Mouse (Mus musculus): Measurements from ENCODE around the gene 3110082I17Rik.

The 3110082I17Rik gene

DNA sequence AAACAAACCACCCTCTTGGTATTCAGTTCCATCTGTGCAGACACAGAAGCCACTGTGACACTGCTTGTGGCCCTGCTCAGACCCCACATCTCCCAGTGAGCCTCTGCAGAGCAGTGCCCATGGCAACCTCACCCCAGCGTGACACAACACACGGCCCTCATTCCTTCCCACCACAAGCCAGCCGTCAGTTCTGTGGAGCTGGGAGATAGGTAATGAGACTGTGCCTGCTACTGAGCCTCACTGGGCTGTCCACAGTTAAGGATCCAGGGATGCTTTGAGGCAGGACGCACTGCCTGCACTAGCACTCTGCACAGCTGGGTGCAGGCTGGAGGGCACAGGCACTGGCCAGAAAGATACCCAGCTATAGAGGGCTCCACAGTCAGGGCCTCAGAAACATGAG lies 10.4 kb downstream of the 3110082I17Rik start:
- no peak for DNase-seq

DNA sequence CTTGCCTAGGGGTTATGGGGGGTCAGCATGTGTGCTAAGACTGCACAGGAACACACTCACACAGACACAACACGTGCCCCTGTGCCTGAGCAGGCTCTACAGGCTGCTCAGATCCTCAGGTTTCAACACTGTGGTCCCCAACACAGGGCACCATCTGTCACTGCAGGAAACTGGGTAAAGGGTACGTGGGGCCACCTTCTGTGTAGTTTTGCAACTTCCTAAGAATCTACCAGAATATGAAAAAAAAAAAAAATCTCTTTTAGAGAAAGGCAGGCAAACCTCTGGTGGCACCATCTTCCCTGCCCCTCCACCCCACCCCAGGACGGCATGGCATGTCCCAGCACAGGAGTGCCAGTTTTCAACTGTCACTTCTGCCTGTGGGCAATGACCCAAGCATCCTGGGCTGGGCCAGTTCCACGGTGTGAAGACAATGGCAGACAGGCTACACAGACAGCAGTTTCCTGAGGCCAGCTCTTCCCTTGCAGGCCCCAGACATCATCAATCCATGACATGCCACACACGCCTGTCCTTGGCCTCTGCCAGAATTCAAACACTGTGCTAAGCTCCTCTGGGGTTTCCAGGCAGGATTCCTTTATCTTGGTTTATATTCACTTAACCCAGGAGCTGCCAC lies 11.1 kb downstream of the 3110082I17Rik start:
- DNase-seq: peak in 1 of 2 experiments; percentile 52

DNA sequence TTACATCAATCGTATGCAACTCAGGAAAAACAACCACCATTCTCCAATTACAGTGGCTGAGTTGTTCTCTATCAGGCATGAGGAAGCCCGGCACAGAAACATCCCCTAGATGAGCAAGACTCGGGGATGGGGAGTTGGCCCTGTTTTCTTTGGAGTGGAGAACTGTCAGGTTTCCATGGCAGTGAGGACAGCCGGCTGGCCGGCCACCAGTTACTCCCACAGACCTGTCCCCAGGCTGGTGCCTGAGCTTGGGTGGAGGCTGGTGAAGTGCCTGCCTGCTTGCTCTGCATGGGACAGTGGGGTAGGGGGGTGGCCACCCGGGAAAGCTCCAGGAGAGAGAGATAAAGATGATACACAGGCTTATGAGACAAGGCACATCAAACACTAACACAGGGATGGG lies 12.3 kb downstream of the 3110082I17Rik start:
- peak in 1 of 2 experiments; percentile 42 for DNase-seq

DNA sequence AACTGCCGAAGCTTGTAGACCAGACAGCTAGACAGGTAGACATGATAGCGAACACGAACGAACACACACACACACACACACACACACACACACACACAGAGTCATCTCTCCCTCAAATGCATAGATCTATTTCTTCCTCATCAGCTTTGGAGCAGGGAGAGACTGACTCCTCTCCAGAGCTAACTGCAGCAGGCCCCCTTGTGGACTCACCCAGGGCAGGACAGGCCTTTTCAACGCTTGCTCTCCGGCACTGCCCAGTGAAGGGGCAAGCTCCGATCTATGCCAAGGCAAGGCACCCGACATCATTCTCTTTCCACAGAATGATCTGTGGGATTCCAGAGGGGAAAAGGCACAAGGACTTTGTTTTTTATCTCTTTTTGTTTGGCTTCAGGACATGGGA lies 15.1 kb downstream of the 3110082I17Rik start:
- DNase-seq: peak; percentile 55 to 59

DNA sequence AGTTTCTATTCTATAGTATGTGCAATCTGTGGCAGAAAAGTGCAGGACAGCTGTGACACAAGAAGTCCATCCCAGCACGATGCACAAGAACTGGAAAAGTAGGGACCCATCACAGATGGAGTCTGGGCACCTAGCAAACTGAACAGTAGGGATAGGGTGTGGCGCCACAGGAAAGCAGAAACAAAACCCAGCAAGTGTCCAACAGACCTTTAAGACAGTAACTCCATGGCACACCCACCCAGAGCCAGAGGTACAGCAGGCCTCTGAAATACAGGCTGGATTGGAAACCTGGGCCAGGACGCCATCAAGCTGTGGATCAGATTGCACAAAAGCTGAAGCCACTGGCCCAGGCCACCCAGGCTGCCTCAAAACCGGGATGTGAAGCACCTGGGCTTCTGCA lies 17.4 kb downstream of the 3110082I17Rik start:
- no peak for DNase-seq

DNA sequence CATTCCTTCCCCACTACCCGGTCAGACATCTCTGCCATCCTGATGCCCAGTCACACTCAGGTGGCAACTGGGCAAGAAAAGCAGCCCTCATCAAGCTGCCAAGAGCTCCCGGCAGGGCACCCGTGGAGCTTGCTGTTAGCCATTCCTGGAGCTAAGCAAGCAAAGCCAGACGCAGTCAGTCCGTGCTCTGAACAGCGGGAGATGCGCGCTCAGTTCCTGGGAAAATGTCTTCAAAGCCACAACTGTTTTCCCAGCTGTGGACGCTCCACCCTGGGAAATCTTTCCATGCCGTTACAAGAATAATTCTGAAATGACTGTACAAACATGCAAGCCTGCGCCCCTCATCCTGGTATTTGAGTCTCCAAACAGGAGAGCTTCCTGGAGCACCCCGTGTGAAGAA lies 17.9 kb downstream of the 3110082I17Rik start:
- DNase-seq: no peak

DNA sequence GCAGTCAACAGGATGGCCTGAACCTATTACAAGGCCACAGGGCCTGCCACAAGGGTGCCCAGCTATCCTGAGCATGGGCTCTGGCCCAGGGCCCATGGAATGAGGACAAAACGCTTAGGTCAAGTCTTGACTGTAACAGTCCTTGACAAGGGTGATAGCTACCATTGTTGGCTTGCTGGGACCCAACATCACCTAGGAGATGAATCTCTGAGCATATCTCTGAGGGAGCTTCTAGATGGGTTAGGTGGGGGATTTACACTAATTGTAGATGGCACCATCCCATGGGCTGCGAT lies 18.7 kb downstream of the 3110082I17Rik start:
- no peak for DNase-seq

DNA sequence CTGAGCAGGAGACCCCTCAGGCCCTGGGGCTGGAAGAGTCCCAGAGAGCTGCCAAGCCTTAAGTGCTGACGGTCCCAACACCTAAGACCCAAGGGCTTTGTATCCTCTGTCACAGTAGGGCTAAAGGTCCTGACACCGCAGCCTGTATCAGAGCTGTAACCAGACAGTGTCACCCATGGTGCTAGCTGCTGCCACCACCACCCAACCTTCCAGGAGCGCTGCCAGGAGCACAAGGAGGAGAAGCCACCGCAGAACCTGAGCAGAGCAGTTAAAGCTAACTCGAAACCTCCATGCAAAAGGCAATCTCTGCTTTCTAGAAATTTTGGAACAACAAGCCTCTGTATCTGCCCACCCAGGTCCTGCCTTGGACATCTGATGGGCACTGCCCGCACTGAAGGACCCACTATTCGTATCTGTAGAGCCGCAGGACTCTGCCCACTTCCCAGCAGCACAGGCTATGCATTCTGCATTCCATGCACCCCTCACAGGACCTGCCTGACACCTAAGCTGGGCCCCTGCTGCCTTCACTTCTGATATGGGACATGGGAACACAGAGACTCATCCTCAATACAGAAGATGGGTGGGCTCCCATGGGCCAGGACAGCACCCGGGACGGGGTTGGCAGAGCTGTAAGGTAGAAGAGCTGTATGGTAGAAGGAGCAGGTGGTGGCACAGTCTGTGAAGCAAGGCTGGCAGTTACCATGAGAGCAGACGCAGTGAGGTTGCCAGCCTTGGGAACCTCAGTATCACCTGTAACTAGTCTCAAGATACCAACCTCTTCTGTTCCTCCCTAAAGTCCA lies 19.2 kb downstream of the 3110082I17Rik start:
- DNase-seq: no peak

DNA sequence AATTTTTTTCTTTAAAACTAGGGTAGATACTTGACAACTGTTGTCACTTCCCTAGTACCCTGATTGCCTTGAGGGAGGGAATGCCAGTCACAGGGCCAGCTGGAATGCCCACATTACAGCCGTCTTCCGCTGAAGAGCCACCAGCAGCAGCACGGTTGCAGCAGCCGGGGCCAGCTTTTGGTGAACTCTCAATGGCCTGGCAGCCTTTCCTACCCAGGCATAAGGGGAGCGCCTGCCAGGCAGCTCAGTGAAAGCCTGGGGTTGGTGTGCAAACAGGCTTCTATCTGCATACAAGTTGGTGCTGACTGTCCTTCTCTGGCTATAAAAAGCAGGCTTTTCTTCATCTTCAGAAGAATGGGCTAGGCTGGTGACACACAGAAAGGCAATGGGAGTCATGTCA lies 19.9 kb downstream of the 3110082I17Rik start:
- no peak for DNase-seq

DNA sequence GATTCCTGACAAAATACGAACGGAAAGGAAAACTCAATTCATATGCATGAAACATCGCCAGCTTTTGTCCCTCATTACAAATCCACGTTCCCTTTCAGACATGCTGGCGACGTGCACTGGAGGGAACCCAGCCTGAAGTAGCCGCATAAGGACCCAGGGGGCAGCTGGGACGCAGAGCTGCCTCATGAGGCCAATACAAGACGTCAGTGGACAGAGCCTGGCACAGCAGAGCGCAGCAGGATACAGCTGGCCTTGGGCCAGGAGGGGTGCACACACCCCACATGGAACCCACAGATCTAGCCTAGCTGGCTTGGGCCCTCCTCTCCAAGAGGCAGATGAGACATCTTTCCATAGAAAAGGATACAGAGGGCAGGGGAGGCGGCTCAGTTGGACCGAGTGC lies 21.9 kb downstream of the 3110082I17Rik start:
- no peak for DNase-seq

DNA sequence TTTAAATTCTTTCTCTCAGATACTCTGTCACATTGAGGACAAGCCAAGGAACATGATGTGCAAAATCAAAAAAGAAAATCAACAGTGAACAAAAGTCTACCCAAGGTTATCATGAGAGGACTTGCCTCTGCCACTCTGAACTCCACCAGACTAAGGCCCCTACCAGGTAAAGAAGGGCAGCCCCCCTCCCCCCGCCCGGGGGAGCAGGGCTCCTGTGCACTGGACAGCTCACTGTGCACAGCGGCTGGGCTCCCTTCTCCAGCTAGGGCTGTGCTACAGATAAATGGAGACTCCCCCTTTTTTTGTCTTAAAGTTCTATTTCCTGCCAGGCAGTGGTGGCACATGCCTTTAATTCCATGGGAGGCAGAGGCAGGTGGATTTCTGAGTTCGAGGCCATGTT lies 22.6 kb downstream of the 3110082I17Rik start:
- DNase-seq: no peak

DNA sequence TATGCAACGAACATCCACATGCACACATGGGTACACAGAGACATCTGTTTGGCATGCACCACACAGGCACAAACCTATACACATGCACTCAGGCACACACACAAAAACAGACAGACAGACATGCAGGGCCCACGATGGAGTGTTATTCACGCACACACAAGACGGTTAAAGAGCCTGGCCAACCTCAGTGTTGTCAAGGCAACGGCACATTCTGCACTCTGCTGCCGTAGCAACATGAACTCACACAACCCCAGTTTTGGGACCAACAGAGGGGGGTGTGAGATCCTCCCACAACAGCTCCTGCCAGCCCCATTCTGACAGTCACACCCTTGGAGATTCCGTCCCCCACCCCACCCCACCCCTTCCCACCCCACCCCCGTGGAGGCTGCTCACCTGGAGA lies 25.4 kb downstream of the 3110082I17Rik start:
- DNase-seq: no peak

DNA sequence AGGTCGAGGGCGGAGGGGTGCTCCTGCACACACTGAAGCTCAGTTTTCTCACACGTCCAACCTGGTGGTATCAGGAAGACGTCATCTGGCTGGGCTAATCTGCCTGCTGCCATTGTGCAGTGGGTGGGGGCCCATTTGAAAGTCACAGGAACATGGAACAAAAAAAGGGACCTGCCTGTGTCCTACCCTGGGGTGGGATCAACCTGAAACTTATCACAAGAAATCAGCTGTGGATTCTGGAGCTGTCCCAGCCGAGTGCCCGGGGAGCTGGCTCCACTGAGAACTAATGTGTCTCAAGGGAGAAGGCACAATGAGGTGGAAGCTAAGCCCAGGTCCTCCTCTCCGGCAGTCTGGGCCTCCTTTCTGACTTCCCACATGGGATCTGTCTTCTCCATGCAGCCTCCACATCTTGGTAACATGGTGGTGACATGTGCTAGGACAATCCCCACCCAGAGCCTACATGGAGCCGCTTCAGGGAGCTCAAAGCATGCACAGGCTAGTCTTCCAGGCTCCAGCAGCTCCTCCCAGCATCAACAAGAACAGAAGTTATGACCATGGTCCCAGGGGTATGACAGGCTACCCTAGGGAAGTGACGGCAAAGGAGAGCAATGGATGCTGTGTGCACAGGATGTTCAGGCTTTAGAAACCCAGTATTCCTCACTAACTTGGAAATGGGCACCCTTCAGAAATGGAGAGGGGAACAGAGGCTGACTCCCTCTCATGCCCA lies 26.3 kb downstream of the 3110082I17Rik start:
- no peak for DNase-seq

DNA sequence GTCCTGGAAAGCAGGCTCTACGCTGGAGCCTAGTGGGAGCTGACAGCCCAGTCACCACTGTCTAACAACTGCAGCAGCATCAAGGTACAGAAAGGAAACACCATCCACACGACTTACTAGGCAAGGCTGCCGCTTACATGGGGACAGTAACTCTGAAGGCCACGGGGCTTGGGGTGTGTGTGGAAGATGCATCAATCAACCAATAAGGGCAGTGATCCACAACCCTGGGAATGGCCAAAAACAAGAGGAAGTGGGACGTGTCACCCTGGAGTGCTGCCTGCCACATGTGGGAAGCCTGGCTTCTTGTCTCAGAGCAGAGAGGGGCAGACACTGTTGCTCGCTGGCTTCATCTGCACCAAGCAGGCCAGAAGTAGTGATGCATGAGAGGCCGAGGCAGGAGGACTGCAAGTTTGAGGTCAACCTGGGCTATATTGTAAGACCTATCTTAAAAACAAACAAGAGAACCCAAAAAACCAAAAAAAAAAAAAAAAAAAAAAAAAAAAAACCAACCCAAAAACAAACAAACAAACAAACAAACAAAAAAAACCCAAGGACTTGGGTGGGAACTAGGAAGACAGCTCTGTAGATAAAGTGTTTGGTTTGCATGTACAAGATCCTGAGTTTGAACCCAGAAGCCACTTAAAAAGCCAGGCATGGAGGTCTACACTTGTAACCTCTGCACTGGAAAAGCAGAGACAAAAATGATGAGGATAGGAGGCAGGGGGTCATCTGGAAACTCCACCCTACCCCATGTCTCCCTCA lies 27.4 kb downstream of the 3110082I17Rik start:
- no peak for DNase-seq

DNA sequence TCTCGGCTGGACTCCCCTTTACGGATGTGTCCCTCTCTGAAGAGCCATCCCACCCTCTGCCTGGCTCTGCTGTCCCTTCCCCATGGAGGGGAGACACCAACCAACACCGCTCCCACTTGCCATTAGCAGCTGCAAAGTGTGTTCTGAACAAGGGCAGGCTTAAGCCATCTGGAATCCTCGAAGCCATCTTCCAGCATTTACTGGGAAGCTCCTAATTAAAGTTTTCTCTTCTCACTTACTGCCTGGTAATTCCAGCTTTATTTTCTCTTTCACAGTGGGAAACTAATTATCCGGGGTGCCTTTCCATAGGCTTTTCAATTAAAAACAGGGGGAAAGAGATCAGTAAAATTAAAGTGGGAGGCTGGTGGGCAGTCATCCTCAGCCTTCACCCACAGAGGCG lies 28.0 kb downstream of the 3110082I17Rik start:
- DNase-seq: no peak

DNA sequence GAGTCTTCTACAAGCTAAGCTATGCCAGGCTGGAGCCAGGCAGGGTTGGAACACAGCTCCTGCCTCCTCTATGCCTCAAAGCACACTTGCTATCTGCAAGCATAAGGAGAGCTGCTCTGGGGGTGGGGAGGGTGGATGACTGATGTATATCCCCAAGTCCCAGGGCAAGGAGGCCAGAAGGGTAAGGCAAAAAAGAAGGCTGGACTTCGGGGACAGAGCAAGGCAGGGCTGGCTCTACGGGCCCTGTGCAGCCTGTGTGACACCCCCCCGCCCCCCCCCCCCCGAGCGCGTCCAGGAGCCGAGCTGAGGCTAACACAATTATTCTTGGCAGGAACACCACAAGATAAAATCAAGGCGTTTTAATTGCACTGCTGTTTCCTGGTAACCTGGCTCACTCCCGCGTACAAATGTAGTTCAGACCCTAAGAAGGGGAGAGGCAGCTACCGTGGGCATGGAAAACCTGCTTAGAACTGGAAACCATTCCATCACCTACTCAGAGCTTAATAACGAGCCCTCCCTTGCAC lies 30.4 kb downstream of the 3110082I17Rik start:
- no peak for DNase-seq

DNA sequence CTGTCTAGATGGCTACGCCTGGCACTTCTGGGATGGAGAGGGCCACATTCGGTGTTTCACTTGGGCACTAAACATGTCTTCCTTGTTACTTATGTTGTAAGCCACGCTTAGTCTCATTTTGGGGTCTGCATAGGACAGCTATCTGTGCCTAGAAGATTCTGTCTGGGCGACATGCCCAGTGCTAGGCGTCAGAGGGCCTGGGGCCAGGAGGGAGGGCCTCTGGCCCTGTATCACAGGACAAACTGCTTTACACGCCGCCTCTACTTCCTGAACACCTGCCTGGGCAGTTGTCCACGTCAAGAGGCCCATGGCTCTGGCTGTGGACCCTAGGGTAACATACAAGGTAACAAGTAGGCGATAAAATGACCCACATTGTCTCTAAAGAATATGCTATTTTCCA lies 32.3 kb downstream of the 3110082I17Rik start:
- DNase-seq: no peak

DNA sequence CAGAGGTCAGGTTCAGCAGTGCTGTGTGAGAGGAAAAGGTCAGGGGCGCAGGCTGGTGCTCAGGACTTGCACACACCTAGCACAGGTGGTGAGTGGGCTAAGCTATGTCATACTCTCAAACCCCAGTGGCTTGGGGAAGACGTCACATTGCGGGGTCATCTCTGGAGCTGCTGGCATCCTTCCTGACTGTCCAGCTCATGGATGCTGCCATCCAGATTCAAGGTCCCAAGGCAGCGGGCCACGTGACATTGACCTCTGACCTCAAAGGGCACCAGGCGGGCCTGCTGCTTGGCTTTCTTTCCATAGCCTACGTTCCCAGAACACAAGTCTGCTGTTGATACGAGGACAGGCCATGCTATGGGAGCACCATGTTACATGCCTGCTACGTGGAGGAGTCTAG lies 33.3 kb downstream of the 3110082I17Rik start:
- no peak for DNase-seq

DNA sequence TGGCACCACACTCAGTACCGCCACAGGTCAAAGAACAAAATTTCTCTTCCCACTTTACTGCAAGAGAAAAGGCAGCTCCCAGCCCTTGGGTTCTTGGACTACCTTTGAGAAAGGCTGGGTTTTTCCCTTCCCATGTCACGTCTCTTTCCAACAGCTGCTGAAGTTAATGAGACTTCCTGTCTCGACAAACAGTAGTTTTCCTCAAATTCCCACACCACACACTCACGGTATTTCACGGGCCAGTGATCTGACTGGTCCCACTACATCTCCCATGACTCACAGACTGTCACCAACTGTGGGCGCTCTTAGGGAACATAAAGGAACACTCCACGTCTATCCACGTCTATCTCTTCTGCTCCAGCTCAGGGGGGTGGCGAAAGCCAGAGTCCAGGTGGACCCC lies 35.1 kb downstream of the 3110082I17Rik start:
- no peak for DNase-seq

DNA sequence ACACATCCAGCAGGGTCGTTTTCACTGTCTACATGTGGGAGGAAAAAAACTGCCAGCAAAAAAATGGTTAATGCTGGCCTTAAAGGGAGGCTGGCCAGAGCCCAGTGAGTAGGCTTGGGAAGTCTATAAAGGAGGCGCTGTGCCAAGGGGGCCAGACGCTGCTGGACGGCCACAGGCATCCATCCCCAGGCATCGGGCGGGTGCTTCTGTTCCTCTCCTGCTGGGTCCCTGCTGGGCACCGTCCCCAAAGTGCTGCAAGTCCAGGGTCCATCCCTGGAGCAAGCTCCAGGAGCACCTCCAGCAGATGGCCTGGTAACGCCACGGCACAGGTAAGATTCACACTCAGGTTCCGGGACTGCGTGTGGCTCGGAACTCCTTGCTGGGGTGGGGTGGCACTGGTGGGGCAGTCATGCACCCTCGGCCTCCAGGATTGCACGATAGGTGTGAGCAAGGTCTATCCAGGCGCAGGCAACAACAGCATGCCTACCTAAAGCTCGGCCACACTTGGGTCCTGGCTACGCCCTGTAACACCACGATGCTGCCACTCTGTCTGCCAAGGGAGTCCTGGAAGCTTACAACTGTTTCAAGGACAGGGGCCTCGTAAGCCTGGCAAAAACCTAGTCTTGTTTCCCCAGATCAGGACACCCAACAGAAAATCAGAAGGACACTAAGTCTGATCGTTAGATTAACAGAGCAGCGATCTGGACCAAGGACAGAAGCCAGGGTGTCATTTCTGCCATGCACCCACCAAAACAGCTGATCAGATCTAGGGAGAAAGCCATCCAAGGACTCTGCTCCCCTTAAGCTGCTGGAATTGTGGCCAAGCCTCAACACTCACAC lies 37.1 kb downstream of the 3110082I17Rik start, which contains the start of gene Gper1:
Gene Gper1, plus strand, starts transcription at position 126 of the 840 bp plus-strand sequence.
- DNase-seq: peak; percentile 75 to 84

DNA sequence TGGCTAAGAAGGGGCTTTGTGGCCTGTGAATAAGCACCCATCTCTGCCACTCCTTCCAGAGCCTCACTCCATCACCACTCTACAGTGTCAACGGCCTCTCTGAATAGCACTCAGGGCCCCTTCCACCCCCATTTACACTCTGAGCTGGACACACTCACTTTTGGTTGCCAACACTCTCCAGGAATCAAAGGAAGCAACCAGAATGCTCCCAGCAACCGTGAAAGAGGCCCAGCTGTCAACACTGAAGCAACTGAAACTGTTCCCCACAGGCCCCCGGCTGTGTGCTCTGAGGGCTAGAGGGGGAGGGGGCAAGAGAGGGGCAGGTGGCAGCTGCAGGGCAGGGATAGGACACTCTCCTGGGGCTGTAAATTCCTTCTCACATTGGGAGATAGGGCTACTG lies 41.7 kb downstream of the 3110082I17Rik start:
- DNase-seq: no peak

DNA sequence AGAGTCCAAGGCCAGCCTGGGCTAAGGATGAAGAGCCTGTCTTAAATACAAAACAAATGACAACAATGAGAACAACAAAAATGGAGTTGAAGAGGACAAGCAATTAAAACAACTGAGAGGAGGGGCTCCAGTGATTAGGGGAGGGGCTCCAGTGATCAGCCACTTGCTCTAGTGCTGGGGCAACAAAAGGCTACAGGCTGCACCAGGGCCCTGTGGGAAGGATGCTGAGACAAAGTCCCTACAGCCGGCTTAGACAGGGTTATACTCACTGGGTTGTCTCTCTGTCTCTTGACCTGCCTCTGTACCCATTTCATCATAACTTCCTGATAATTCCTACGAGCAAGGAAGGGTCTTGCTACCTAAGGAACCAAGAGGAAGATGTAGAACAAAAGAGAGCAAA lies 42.2 kb downstream of the 3110082I17Rik start:
- DNase-seq: no peak

Data from kidney, postnatal 4 days (tissue).